Mouse (Mus musculus) forebrain, embryonic 10.5 days (tissue): ENCODE results near the gene Cd4. TPM values are rescaled to one million over a fixed set of nuclear protein-coding genes. Genes with fewer than 3 reads are reported as not detected.
A peak's percentile ranks its signal among the peaks of the same experiment; 100 is the strongest.

Experiments
- DNase-seq: peaks from one replicate; pipeline ENCODE4 v3.0.0-alpha.2; 2017; ENCODE audit warnings: low spot score; ENCODE audit errors: extremely low spot score
- H3K27ac ChIP-seq: fragments of 300-500 bp; sonication (generic); 2 replicates; pipeline ENCODE4 v1.5.1; 2016; ENCODE audit warnings: mild to moderate bottlenecking
- H3K27me3 ChIP-seq: fragments of 300-500 bp; sonication (generic); 2 replicates; pipeline ENCODE4 v1.6.1; 2016; ENCODE audit warnings: mild to moderate bottlenecking; ENCODE audit not compliant: poor library complexity, severe bottlenecking
- H3K36me3 ChIP-seq: fragments of 300-500 bp; sonication (generic); replicated peaks from 2 replicates; pipeline ENCODE4 v1.6.1; 2016; ENCODE audit warnings: mild to moderate bottlenecking, moderate library complexity
- H3K4me1 ChIP-seq: fragments of 300-500 bp; sonication (generic); 2 replicates; pipeline ENCODE4 v1.6.1; 2016
- H3K4me3 ChIP-seq: fragments of 300-500 bp; sonication (generic); 2 replicates; pipeline ENCODE4 v1.5.1; 2016; ENCODE audit warnings: mild to moderate bottlenecking, moderate library complexity
- H3K9me3 ChIP-seq: fragments of 300-500 bp; sonication (generic); 2 replicates; pipeline ENCODE4 v1.6.1; 2016; ENCODE audit warnings: mild to moderate bottlenecking, moderate library complexity
- WGBS: fragments of 180-500 bp; shearing (Covaris S2); methylation state at CpG from one replicate; pipeline ENCODE4 v1.1.7; 2016; 5-methylcytosine and 5-hydroxymethylcytosine counted together
- polyA plus RNA-seq: library from polyadenylated mRNA; unstranded; fragments of >200 nt; fragmentation: Nextera tagmentation; extraction: Ambion mirVana; gene quantifications from 2 replicates; pipeline ENCODE4 v1.2.1, GENCODE M21; 2016

The Cd4 gene
- polyA plus RNA-seq, 1 experiment from 2014 or later, result not detected

GRCm38 (mm10) chr6:124828101-124828592 lies 59.9 kb downstream of the Cd4 start:
- peaks cover 45% of the 10 kb centered on the region for H3K4me1 ChIP-seq
- H3K36me3 ChIP-seq, result peaks cover 65% of the 10 kb centered on the region
- no peaks in the 10 kb centered on the region for H3K9me3 ChIP-seq
- peak overlapping the region; percentile 74 for H3K4me3 ChIP-seq
- no peaks in the 10 kb centered on the region for H3K27me3 ChIP-seq
- peak; percentile 43 for DNase-seq
- WGBS, result 29% methylated on average over 10 of the region's 10 CpGs
- H3K27ac ChIP-seq, result peak overlapping the region; percentile 93

- Histone ChIP-seq H3K36me3 (peaks cover 99% of the 10 kb centered on the region), H3K4me3 (no peak overlapping the region), H3K9me3 (no peaks in the 10 kb centered on the region), H3K4me1 (no peaks in the 10 kb centered on the region), H3K27me3 (no peaks in the 10 kb centered on the region), H3K27ac (no peak overlapping the region)
- no peak for DNase-seq
- WGBS, result 96% methylated on average over 4 of the region's 4 CpGs
Observed at GRCm38 (mm10) chr6:124822049-124822448, 66.0 kb downstream of the Cd4 start.

- Histone ChIP-seq H3K36me3 (peaks cover 100% of the 10 kb centered on the region), H3K4me1 (no peaks in the 10 kb centered on the region), H3K27me3 (no peaks in the 10 kb centered on the region), H3K4me3 (no peak overlapping the region), H3K27ac (no peak overlapping the region), H3K9me3 (no peaks in the 10 kb centered on the region)
- 92% methylated on average over 5 of the region's 5 CpGs for WGBS
- no peak for DNase-seq
Observed at GRCm38 (mm10) chr6:124820891-124821290, 67.1 kb downstream of the Cd4 start.

GRCm38 (mm10) chr6:124817971-124818370 lies 70.0 kb downstream of the Cd4 start:
- H3K4me1 ChIP-seq, result peaks cover 22% of the 10 kb centered on the region
- 91% methylated on average over 8 of the region's 8 CpGs for WGBS
- no peaks in the 10 kb centered on the region for H3K27me3 ChIP-seq
- DNase-seq, result no peak
- H3K36me3 ChIP-seq, result peaks cover 87% of the 10 kb centered on the region
- no peaks in the 10 kb centered on the region for H3K9me3 ChIP-seq
- H3K4me3 ChIP-seq, result no peak overlapping the region
- H3K27ac ChIP-seq, result no peak overlapping the region

GRCm38 (mm10) chr6:124817563-124817962 lies 70.5 kb downstream of the Cd4 start:
- H3K36me3 ChIP-seq, result peaks cover 87% of the 10 kb centered on the region

GRCm38 (mm10) chr6:124817125-124817524 lies 70.9 kb downstream of the Cd4 start:
- no peaks in the 10 kb centered on the region for H3K27me3 ChIP-seq
- H3K27ac ChIP-seq, result no peak overlapping the region
- H3K4me3 ChIP-seq, result no peak overlapping the region
- no peak for DNase-seq
- peaks cover 30% of the 10 kb centered on the region for H3K4me1 ChIP-seq
- H3K9me3 ChIP-seq, result no peaks in the 10 kb centered on the region
- 96% methylated on average over 11 of the region's 11 CpGs for WGBS
- peaks cover 87% of the 10 kb centered on the region for H3K36me3 ChIP-seq

More at GRCm38 (mm10) chr6:124817563-124817962, 70.5 kb downstream of the Cd4 start:
- Histone ChIP-seq H3K27ac (no peak overlapping the region), H3K27me3 (no peaks in the 10 kb centered on the region), H3K4me1 (peaks cover 26% of the 10 kb centered on the region), H3K4me3 (no peak overlapping the region), H3K9me3 (no peaks in the 10 kb centered on the region)
- DNase-seq, result no peak
- WGBS, result 97% methylated on average over 8 of the region's 8 CpGs

- DNase-seq, result no peak
- H3K27me3 ChIP-seq, result no peaks in the 10 kb centered on the region
- H3K27ac ChIP-seq, result no peak overlapping the region
- no peaks in the 10 kb centered on the region for H3K9me3 ChIP-seq
- H3K4me1 ChIP-seq, result peaks cover 36% of the 10 kb centered on the region
- WGBS, result 93% methylated on average over 4 of the region's 4 CpGs
- no peak overlapping the region for H3K4me3 ChIP-seq
- H3K36me3 ChIP-seq, result peaks cover 87% of the 10 kb centered on the region
Observed at GRCm38 (mm10) chr6:124816611-124817010, 71.4 kb downstream of the Cd4 start.

- no peak for DNase-seq
- Histone ChIP-seq H3K27me3 (no peaks in the 10 kb centered on the region), H3K4me3 (peak overlapping the region; percentile 91), H3K27ac (peak overlapping the region; percentile 99; the same call in 1 of the 2 replicates), H3K36me3 (peaks cover 87% of the 10 kb centered on the region), H3K9me3 (no peaks in the 10 kb centered on the region), H3K4me1 (peaks cover 49% of the 10 kb centered on the region)
- 78% methylated on average over 9 of the region's 9 CpGs for WGBS
Observed at GRCm38 (mm10) chr6:124814858-124815774, 72.9 kb downstream of the Cd4 start.

Other genes with a start within 250 kb of the Cd4 start
- gene Lpcat3, start 225.2 kb downstream of the Cd4 start, polyA plus RNA-seq, result 38.8 and 44.1 TPM in 2 replicates
- gene Emg1, start 176.0 kb downstream of the Cd4 start, polyA plus RNA-seq, result 255 and 270 TPM in 2 replicates
- gene Phb2, start 175.9 kb downstream of the Cd4 start, polyA plus RNA-seq, result 490 and 492 TPM in 2 replicates
- 4.8 and 5.2 TPM in 2 replicates for gene Ptpn6, start 149.5 kb downstream of the Cd4 start, polyA plus RNA-seq
- gene Grcc10, start 146.8 kb downstream of the Cd4 start, polyA plus RNA-seq, result 397 and 415 TPM in 2 replicates
- not detected in 2 replicates for gene Gm45234, start 132.2 kb downstream of the Cd4 start, polyA plus RNA-seq
- 12.5 and 14.2 TPM in 2 replicates for gene Atn1, start 131.7 kb downstream of the Cd4 start, polyA plus RNA-seq
- gene Eno2, start 118.5 kb downstream of the Cd4 start, polyA plus RNA-seq, result 4.0 and 4.4 TPM in 2 replicates
- gene Lrrc23, start 108.5 kb downstream of the Cd4 start, polyA plus RNA-seq, result 4.9 and 5.3 TPM in 2 replicates
- 7.4 and 8.9 TPM in 2 replicates for gene Spsb2, start 79.6 kb downstream of the Cd4 start, polyA plus RNA-seq
- 1,048 and 1,068 TPM in 2 replicates for gene Tpi1, start 73.9 kb downstream of the Cd4 start, polyA plus RNA-seq
- gene Usp5, start 58.7 kb downstream of the Cd4 start, polyA plus RNA-seq, result 214 and 215 TPM in 2 replicates
- 271 and 298 TPM in 2 replicates for gene Cdca3, start 58.7 kb downstream of the Cd4 start, polyA plus RNA-seq
- gene Gnb3, start 47.9 kb downstream of the Cd4 start, polyA plus RNA-seq, result 0.32 and 0.42 TPM in 2 replicates
- 9.7 TPM in 2 replicates for gene P3h3, start 30.5 kb downstream of the Cd4 start, polyA plus RNA-seq
- gene Gpr162, start 24.2 kb downstream of the Cd4 start, polyA plus RNA-seq, result 2.1 and 2.5 TPM in 2 replicates
- gene Lag3, start 23.5 kb upstream of the Cd4 start, polyA plus RNA-seq, result 0.76 and 0.88 TPM in 2 replicates
- 218 and 224 TPM in 2 replicates for gene Ptms, start 31.9 kb upstream of the Cd4 start, polyA plus RNA-seq
- gene Mlf2, start 43.2 kb upstream of the Cd4 start, polyA plus RNA-seq, result 388 and 398 TPM in 2 replicates
- gene Cops7a, start 77.3 kb upstream of the Cd4 start, polyA plus RNA-seq, result 136 and 143 TPM in 2 replicates
- gene Pianp, start 108.5 kb upstream of the Cd4 start, polyA plus RNA-seq, result 1.4 and 1.7 TPM in 2 replicates
- gene Zfp384, start 120.9 kb upstream of the Cd4 start, polyA plus RNA-seq, result 8.2 and 12.1 TPM in 2 replicates
- 117 and 121 TPM in 2 replicates for gene Ing4, start 151.5 kb upstream of the Cd4 start, polyA plus RNA-seq
- gene Acrbp, start 161.5 kb upstream of the Cd4 start, polyA plus RNA-seq, result 12.8 and 12.9 TPM in 2 replicates
- gene Lpar5, start 179.7 kb upstream of the Cd4 start, polyA plus RNA-seq, result 0.22 and 0.30 TPM in 2 replicates
- 91.0 and 99.4 TPM in 2 replicates for gene Chd4, start 207.8 kb upstream of the Cd4 start, polyA plus RNA-seq
- gene Nop2, start 243.7 kb upstream of the Cd4 start, polyA plus RNA-seq, result 101 and 103 TPM in 2 replicates